In the genomic region with DNA sequence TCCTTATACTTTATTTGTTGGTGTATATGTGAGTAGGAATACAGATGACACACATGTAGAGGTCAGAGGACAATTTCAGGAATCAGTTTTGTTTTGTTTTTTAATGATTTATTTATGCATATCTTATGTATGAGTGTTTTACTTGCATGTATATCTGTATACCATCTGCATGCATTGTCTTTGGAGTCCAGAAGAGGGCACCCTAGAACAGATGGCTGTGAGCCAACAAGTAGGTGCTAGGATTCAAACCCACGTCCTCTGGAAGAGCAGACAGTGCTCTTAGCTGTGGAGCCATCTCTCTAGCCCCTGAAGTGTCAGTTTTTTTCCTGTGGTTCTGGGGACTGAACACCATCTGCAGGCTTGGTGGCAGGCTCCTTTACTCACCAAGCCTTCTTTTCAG, we compare ENCODE assay signal across 14 mouse cellular contexts. TPM values are rescaled to one million over a fixed set of nuclear protein-coding genes. Genes with fewer than 3 reads are reported as not detected.
DNase-seq lines count a peak whose midpoint lies in the region; ATAC-seq and TF ChIP-seq lines count a peak whose summit lies in the region.
"Had no signal": no experiment of that assay in that cellular context is flagged by ENCODE, and none has a peak within 500 bp of the region (broad histone marks: within the 10 kb centered on the region; RNA-seq: fewer than 3 reads in every experiment).

No protein-coding gene starts in this region.

- no peaks in the 10 kb centered on the region for H3K4me1 ChIP-seq in cerebellum, adult 2 months (ENCODE audit: control insufficient read depth, insufficient read depth, low read length)
- H3K4me1 ChIP-seq in stomach, postnatal 0 days (replicated peaks; ENCODE audit: control insufficient read depth, insufficient read depth): no peaks in the 10 kb centered on the region
- H3K4me1 ChIP-seq in forebrain, embryonic 11.5 days (replicated peaks; ENCODE audit: control insufficient read depth, insufficient read depth, low read length): no peaks in the 10 kb centered on the region
- H3K4me1 ChIP-seq: forebrain, embryonic 12.5 days; limb, embryonic 10.5 days had no signal

- no peak overlapping the region for H3K4me2 ChIP-seq in stomach, postnatal 0 days (replicated peaks; ENCODE audit: low read depth)
- no peak overlapping the region for H3K4me2 ChIP-seq in forebrain, embryonic 11.5 days (ENCODE audit: low read depth, low read length, severe bottlenecking)
- H3K4me2 ChIP-seq: forebrain, embryonic 12.5 days; midbrain, embryonic 11.5 days had no signal

- peak; percentile 19; the same call in 1 of the 2 replicates for TF ChIP-seq CTCF in cerebellum, adult 2 months (IDR thresholded peaks at IDR 0.05; ENCODE audit: borderline replicate concordance, insufficient read depth, low read depth, low read length)
- peak; percentile 38 for TF ChIP-seq CTCF in left cerebral cortex, adult 2 months (IDR thresholded peaks at IDR 0.05)
- TF ChIP-seq CTCF in stomach, postnatal 0 days (IDR thresholded peaks at IDR 0.05; ENCODE audit: low read depth): peak; percentile 57

- H3K27me3 ChIP-seq in cerebellum, adult 2 months (ENCODE audit: control insufficient read depth, insufficient read depth, low read length): no peaks in the 10 kb centered on the region
- H3K27me3 ChIP-seq in stomach, postnatal 0 days (ENCODE audit: control insufficient read depth, insufficient read depth, low read length): no peaks in the 10 kb centered on the region
- no peaks in the 10 kb centered on the region for H3K27me3 ChIP-seq in forebrain, embryonic 11.5 days (ENCODE audit: control insufficient read depth, insufficient read depth, low read length)
- H3K27me3 ChIP-seq: forebrain, embryonic 12.5 days had no signal

- WGBS in cerebellum, adult 2 months: 50% methylated on average over 1 of the region's 1 CpGs
- 68% methylated on average over 1 of the region's 1 CpGs for WGBS in stomach, postnatal 0 days
- 75% methylated on average over 1 of the region's 1 CpGs for WGBS in forebrain, embryonic 11.5 days

- DNase-seq in cerebellum, adult 2 months: no peak
- no peak for DNase-seq in cerebellum, postnatal 14 days
- no peak for DNase-seq in left cerebral cortex, adult 2 months (ENCODE audit: extremely low spot score in 1 of 2, low spot score in 2 of 2)
- DNase-seq in left cerebral cortex, adult 9 months (ENCODE audit: low spot score in 2 of 2): no peak
- peak; percentile 41 for DNase-seq in thymus, postnatal 4 days
- DNase-seq in thymus, adult 18-20 months: no peak
- no peak for DNase-seq in stomach, postnatal 0 days (ENCODE audit: low spot score)
- no peak for DNase-seq in forebrain, embryonic 11.5 days (ENCODE audit: low spot score)
- DNase-seq: adrenal gland, adult 2 months; cerebellum, postnatal 36 days; heart, adult 18-20 months had no signal

- intact Hi-C loops in left cerebral cortex, adult 2 months (cut with DNase I): loop anchor here (5.0 kb wide), 1 partner anchor 128 kb away; no protein-coding TSS in a partner anchor

- H3K9ac ChIP-seq in stomach, postnatal 0 days (ENCODE audit: low read length): no peak overlapping the region
- H3K9ac ChIP-seq in forebrain, embryonic 11.5 days (ENCODE audit: low read length): no peak overlapping the region
- H3K9ac ChIP-seq: forebrain, embryonic 12.5 days had no signal

- no peak for TF ChIP-seq EP300 in stomach, postnatal 0 days (optimal IDR thresholded peaks at IDR 0.05)

- no peak for TF ChIP-seq POLR2A in cerebellum, adult 2 months (IDR thresholded peaks at IDR 0.05; ENCODE audit: borderline replicate concordance, insufficient read depth, low read length)

- ATAC-seq in stomach, postnatal 0 days (ENCODE audit: low FRiP score, low TSS enrichment): no peak
- no peak for ATAC-seq in forebrain, embryonic 11.5 days (replicated peaks; ENCODE audit: low FRiP score)

- no peak overlapping the region for H3K27ac ChIP-seq in cerebellum, adult 2 months (ENCODE audit: insufficient read depth, low read length)
- no peak overlapping the region for H3K27ac ChIP-seq in left cerebral cortex, adult 2 months
- H3K27ac ChIP-seq in stomach, postnatal 0 days (replicated peaks): no peak overlapping the region
- no peak overlapping the region for H3K27ac ChIP-seq in forebrain, embryonic 11.5 days (ENCODE audit: low read depth, low read length)
- H3K27ac ChIP-seq: forebrain, embryonic 12.5 days; limb, embryonic 10.5 days had no signal

- no peak overlapping the region for H3K4me3 ChIP-seq in cerebellum, adult 2 months (replicated peaks; ENCODE audit: insufficient read depth, low read depth, low read length)
- no peak overlapping the region for H3K4me3 ChIP-seq in left cerebral cortex, adult 2 months
- no peak overlapping the region for H3K4me3 ChIP-seq in stomach, postnatal 0 days (ENCODE audit: low read depth, low read length)
- H3K4me3 ChIP-seq in forebrain, embryonic 11.5 days (ENCODE audit: low read depth, low read length): no peak overlapping the region
- H3K4me3 ChIP-seq: forebrain, embryonic 12.5 days; limb, embryonic 10.5 days had no signal

- peaks cover 14% of the 10 kb centered on the region for H3K36me3 ChIP-seq in stomach, postnatal 0 days (ENCODE audit: control insufficient read depth, insufficient read depth, low read length)
- peaks cover 4% of the 10 kb centered on the region; the same call in 1 of the 2 replicates for H3K36me3 ChIP-seq in forebrain, embryonic 11.5 days (ENCODE audit: control insufficient read depth, insufficient read depth, low read length)

- no peaks in the 10 kb centered on the region for H3K9me3 ChIP-seq in stomach, postnatal 0 days (ENCODE audit: control insufficient read depth, low read length)
- no peaks in the 10 kb centered on the region for H3K9me3 ChIP-seq in forebrain, embryonic 11.5 days (ENCODE audit: control insufficient read depth, low read length)
- H3K9me3 ChIP-seq: forebrain, embryonic 12.5 days; limb, embryonic 10.5 days had no signal

RNA-seq across cellular contexts. Expression of a gene that starts 9.7 kb away (rescaled TPM):
- 37.8 and 40.6 TPM in 2 replicates for polyA plus RNA-seq in cerebellum, adult 2 months (2012; rRNA removed)
- total RNA-seq in left cerebral cortex, adult 2 months (2021): 10 to 100 TPM; 26.4 to 28.2 TPM
- polyA plus RNA-seq in stomach, postnatal 0 days (2015; fragmentation: Nextera tagmentation; extraction: Ambion mirVana): 28.2 and 28.8 TPM in 2 replicates
- polyA plus RNA-seq in forebrain, embryonic 11.5 days (2014; fragmentation: Nextera tagmentation; extraction: Ambion mirVana): 55.9 and 59.9 TPM in 2 replicates

RNA-seq across cellular contexts. Expression of a gene that starts 26.7 kb away (rescaled TPM):
- polyA plus RNA-seq in cerebellum, adult 2 months (2012; rRNA removed): 0.62 and 0.87 TPM in 2 replicates
- under 1 TPM; 0.18 to 0.37 TPM for total RNA-seq in left cerebral cortex, adult 2 months (2021)
- 0.17 and 0.23 TPM in 2 replicates for polyA plus RNA-seq in stomach, postnatal 0 days (2015; fragmentation: Nextera tagmentation; extraction: Ambion mirVana)
- polyA plus RNA-seq in forebrain, embryonic 11.5 days (2014; fragmentation: Nextera tagmentation; extraction: Ambion mirVana): 0.03 TPM in 2 replicates
- total RNA-seq: heart, adult 18-20 months had no signal
- polyA plus RNA-seq: midbrain, embryonic 11.5 days had no signal

RNA-seq across cellular contexts. Expression of a gene that starts 37.1 kb away (rescaled TPM):
- 54.3 and 61.2 TPM in 2 replicates for polyA plus RNA-seq in cerebellum, adult 2 months (2012; rRNA removed)
- total RNA-seq in left cerebral cortex, adult 2 months (2021): 10 to 100 TPM; 87.2 to 91.9 TPM
- polyA plus RNA-seq in stomach, postnatal 0 days (2015; fragmentation: Nextera tagmentation; extraction: Ambion mirVana): 1.3 and 1.7 TPM in 2 replicates
- 4.3 and 4.5 TPM in 2 replicates for polyA plus RNA-seq in forebrain, embryonic 11.5 days (2014; fragmentation: Nextera tagmentation; extraction: Ambion mirVana)

RNA-seq across cellular contexts. Expression of a gene that starts 44.8 kb away (rescaled TPM):
- 97.4 and 103 TPM in 2 replicates for polyA plus RNA-seq in cerebellum, adult 2 months (2012; rRNA removed)
- 100 to 1,000 TPM; 142 to 143 TPM for total RNA-seq in left cerebral cortex, adult 2 months (2021)
- polyA plus RNA-seq in stomach, postnatal 0 days (2015; fragmentation: Nextera tagmentation; extraction: Ambion mirVana): 43.4 and 52.8 TPM in 2 replicates
- polyA plus RNA-seq in forebrain, embryonic 11.5 days (2014; fragmentation: Nextera tagmentation; extraction: Ambion mirVana): 108 and 122 TPM in 2 replicates

Comparison
In these comparisons a context has a peak if more than half of its experiments do, and no peak if none do; other contexts are left out.
1. RNA of a gene that starts 37.1 kb away (polyA plus RNA-seq): 54.3 to 61.2 TPM in cerebellum, adult 2 months; 4.3 to 4.5 TPM in forebrain, embryonic 11.5 days and 1.3 to 1.7 TPM in stomach, postnatal 0 days; every median in the first group is over 10 times any median in the second.
2. Peak in every context shown above with its lines, with median percentiles within 50 percentile points of each other: CTCF ChIP-seq.